Mouse (Mus musculus): ENCODE measurements around the gene Casc3. TPM values are rescaled to one million over a fixed set of nuclear protein-coding genes. Genes with fewer than 3 reads are reported as not detected.

Gene Casc3
- polyA plus RNA-seq, 1 experiment from 2014 or later: 41.9 TPM

DNA sequence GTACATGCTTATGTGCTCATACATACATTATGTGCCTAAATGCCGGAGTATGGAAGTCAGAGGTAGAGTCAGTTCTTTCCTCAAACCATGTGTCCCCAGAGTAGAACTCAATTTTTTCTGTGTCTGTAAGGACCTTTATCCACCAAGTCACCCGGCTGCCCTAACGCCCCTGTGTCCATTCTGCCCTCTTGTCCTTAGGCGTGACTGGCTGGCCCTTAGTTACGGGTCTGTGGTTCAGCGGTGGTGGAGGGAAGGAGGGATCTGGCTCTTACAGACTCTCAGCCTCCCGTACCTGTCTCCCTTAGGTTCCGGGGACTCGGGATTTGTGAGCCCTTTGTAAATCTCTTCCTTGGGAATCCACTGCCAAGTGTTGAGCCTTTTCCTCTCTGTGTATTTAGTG lies 72.3 kb downstream of the Casc3 start:
- Histone ChIP-seq H3K36me3 (replicated peaks; ENCODE audit: control insufficient read depth, insufficient read depth, low read depth, low read length) (no peaks in the 10 kb centered on the region; the same call in none of the 2 replicates), H3K27ac (replicated peaks; ENCODE audit: low read depth, low read length) (no peak overlapping the region)
- WGBS: 84% methylated on average over 9 of the region's 9 CpGs

More for the DNA sequence above, 72.3 kb downstream of the Casc3 start:
- Histone ChIP-seq H3K9ac (replicated peaks; ENCODE audit: low read length) (no peak overlapping the region), H3K27me3 (ENCODE audit: control insufficient read depth, insufficient read depth, low read length) (no peaks in the 10 kb centered on the region), H3K4me2 (ENCODE audit: low read depth, low read length) (no peak overlapping the region), H3K4me3 (ENCODE audit: low read depth, low read length) (no peak overlapping the region), H3K9me3 (replicated peaks; ENCODE audit: control insufficient read depth, low read length) (no peaks in the 10 kb centered on the region), H3K4me1 (ENCODE audit: control insufficient read depth, insufficient read depth, low read length) (peaks cover 3% of the 10 kb centered on the region)
- DNase-seq (ENCODE audit: low spot score): no peak
- no peak for ATAC-seq (replicated peaks; ENCODE audit: insufficient number of reproducible peaks, low FRiP score, low TSS enrichment, low read depth)

Other genes with a start within 250 kb of the Casc3 start
- 8.0 and 9.3 TPM in 2 replicates for gene Ormdl3, start 217.5 kb upstream of the Casc3 start, polyA plus RNA-seq (2014; fragmentation: Nextera tagmentation; extraction: Ambion mirVana)
- not detected in 2 replicates for gene Lrrc3c, start 206.6 kb upstream of the Casc3 start, polyA plus RNA-seq (2014; fragmentation: Nextera tagmentation; extraction: Ambion mirVana)
- 0.83 and 1.2 TPM in 2 replicates for gene Gm12355, start 179.2 kb upstream of the Casc3 start, polyA plus RNA-seq (2014; fragmentation: Nextera tagmentation; extraction: Ambion mirVana)
- not detected in 2 replicates for gene Gsdma3, start 178.5 kb upstream of the Casc3 start, polyA plus RNA-seq (2014; fragmentation: Nextera tagmentation; extraction: Ambion mirVana)
- gene Gsdma2, start 158.1 kb upstream of the Casc3 start, polyA plus RNA-seq (2014; fragmentation: Nextera tagmentation; extraction: Ambion mirVana): not detected in 2 replicates
- gene Gsdma, start 140.6 kb upstream of the Casc3 start, polyA plus RNA-seq (2014; fragmentation: Nextera tagmentation; extraction: Ambion mirVana): 0.07 TPM in 1 of 2 replicates, not detected in the other
- gene Psmd3, start 122.4 kb upstream of the Casc3 start, polyA plus RNA-seq (2014; fragmentation: Nextera tagmentation; extraction: Ambion mirVana): 141 and 153 TPM in 2 replicates
- not detected in 2 replicates for gene Csf3, start 103.6 kb upstream of the Casc3 start, polyA plus RNA-seq (2014; fragmentation: Nextera tagmentation; extraction: Ambion mirVana)
- 54.8 and 55.1 TPM in 2 replicates for gene Med24, start 75.5 kb upstream of the Casc3 start, polyA plus RNA-seq (2014; fragmentation: Nextera tagmentation; extraction: Ambion mirVana)
- 19.7 and 20.3 TPM in 2 replicates for gene Thra, start 64.3 kb upstream of the Casc3 start, polyA plus RNA-seq (2014; fragmentation: Nextera tagmentation; extraction: Ambion mirVana)
- 0.69 and 1.2 TPM in 2 replicates for gene Nr1d1, start 29.6 kb upstream of the Casc3 start, polyA plus RNA-seq (2014; fragmentation: Nextera tagmentation; extraction: Ambion mirVana)
- gene Msl1, start 9.4 kb upstream of the Casc3 start, polyA plus RNA-seq (2014; fragmentation: Nextera tagmentation; extraction: Ambion mirVana): 20.2 and 22.0 TPM in 2 replicates
- gene Rapgefl1, start 31.9 kb downstream of the Casc3 start, polyA plus RNA-seq (2014; fragmentation: Nextera tagmentation; extraction: Ambion mirVana): 1.1 TPM in 2 replicates
- gene Wipf2, start 58.7 kb downstream of the Casc3 start, polyA plus RNA-seq (2014; fragmentation: Nextera tagmentation; extraction: Ambion mirVana): 4.4 and 4.6 TPM in 2 replicates
- 55.4 and 57.1 TPM in 2 replicates for gene Cdc6, start 102.9 kb downstream of the Casc3 start, polyA plus RNA-seq (2014; fragmentation: Nextera tagmentation; extraction: Ambion mirVana)
- gene Rara, start 122.9 kb downstream of the Casc3 start, polyA plus RNA-seq (2014; fragmentation: Nextera tagmentation; extraction: Ambion mirVana): 32.7 and 40.2 TPM in 2 replicates
- 0.25 and 0.43 TPM in 2 replicates for gene Gjd3, start 178.1 kb downstream of the Casc3 start, polyA plus RNA-seq (2014; fragmentation: Nextera tagmentation; extraction: Ambion mirVana)
- 397 and 439 TPM in 2 replicates for gene Top2a, start 219.3 kb downstream of the Casc3 start, polyA plus RNA-seq (2014; fragmentation: Nextera tagmentation; extraction: Ambion mirVana)
- 477 and 548 TPM in 2 replicates for gene Igfbp4, start 236.3 kb downstream of the Casc3 start, polyA plus RNA-seq (2014; fragmentation: Nextera tagmentation; extraction: Ambion mirVana)

Data from embryonic facial prominence, embryonic 11.5 days (tissue).